ENCODE assay signal across 22 mouse cellular contexts in genomic region chr13:108667077-108667476, GRCm38 (mm10).
DNase-seq lines count a peak whose midpoint lies in the region; ATAC-seq lines count a peak whose summit lies in the region.
"Had no signal": no experiment of that assay in that cellular context is flagged by ENCODE, and none has a peak within 500 bp of the region (broad histone marks: within the 10 kb centered on the region; RNA-seq: fewer than 3 reads in every experiment).

No protein-coding gene starts in this region.

- H3K4me2 ChIP-seq in embryonic facial prominence, embryonic 14.5 days (ENCODE audit: low read depth, low read length): no peak overlapping the region
- H3K4me2 ChIP-seq: heart, embryonic 11.5 days; hindbrain, embryonic 13.5 days; limb, embryonic 15.5 days; midbrain, embryonic 15.5 days had no signal

- H3K9ac ChIP-seq in embryonic facial prominence, embryonic 14.5 days (ENCODE audit: low read depth, low read length): no peak overlapping the region
- H3K9ac ChIP-seq: hindbrain, embryonic 13.5 days; limb, embryonic 15.5 days; midbrain, embryonic 15.5 days had no signal

- H3K27me3 ChIP-seq in embryonic facial prominence, embryonic 14.5 days (replicated peaks; ENCODE audit: control insufficient read depth, insufficient read depth, low read length): no peaks in the 10 kb centered on the region
- H3K27me3 ChIP-seq in embryonic facial prominence, embryonic 10.5 days (replicated peaks; ENCODE audit: low read depth, poor library complexity, severe bottlenecking): no peaks in the 10 kb centered on the region
- H3K27me3 ChIP-seq: hindbrain, embryonic 13.5 days; limb, embryonic 15.5 days; midbrain, embryonic 15.5 days had no signal

- H3K9me3 ChIP-seq in embryonic facial prominence, embryonic 14.5 days (ENCODE audit: control insufficient read depth, low read length): no peaks in the 10 kb centered on the region
- H3K9me3 ChIP-seq in embryonic facial prominence, embryonic 10.5 days: no peaks in the 10 kb centered on the region
- H3K9me3 ChIP-seq: hindbrain, embryonic 13.5 days; limb, embryonic 15.5 days; midbrain, embryonic 15.5 days had no signal

- H3K36me3 ChIP-seq in embryonic facial prominence, embryonic 14.5 days (ENCODE audit: control insufficient read depth, insufficient read depth, low read length): no peaks in the 10 kb centered on the region
- H3K36me3 ChIP-seq in embryonic facial prominence, embryonic 10.5 days (replicated peaks): no peaks in the 10 kb centered on the region
- H3K36me3 ChIP-seq: hindbrain, embryonic 13.5 days; limb, embryonic 15.5 days; midbrain, embryonic 15.5 days had no signal

- H3K4me1 ChIP-seq in embryonic facial prominence, embryonic 14.5 days (ENCODE audit: control insufficient read depth, insufficient read depth, low read length): no peaks in the 10 kb centered on the region
- H3K4me1 ChIP-seq in embryonic facial prominence, embryonic 10.5 days: no peaks in the 10 kb centered on the region
- H3K4me1 ChIP-seq: hindbrain, embryonic 13.5 days; limb, embryonic 15.5 days; midbrain, embryonic 15.5 days had no signal

- ATAC-seq in embryonic facial prominence, embryonic 14.5 days (ENCODE audit: low read depth): no peak
- peak; percentile 97 to 99 for ATAC-seq in hematopoietic stem cell, adult 5-6 weeks (replicated peaks in 1 of 2; ENCODE audit: insufficient read depth in 1 of 2, low FRiP score in 2 of 2, low TSS enrichment in 1 of 2, low read depth in 1 of 2, poor library complexity in 2 of 2, severe bottlenecking in 2 of 2)
- ATAC-seq in cerebellum, adult (ENCODE audit: insufficient number of reproducible peaks, low FRiP score, low TSS enrichment): no peak
- no peak for ATAC-seq in erythroblast, adult 5-6 weeks (replicated peaks; ENCODE audit: low FRiP score, poor library complexity, severe bottlenecking)
- ATAC-seq: inflammation-experienced regulatory T-cells, adult 6 months; midbrain, embryonic 15.5 days had no signal

- H3K27ac ChIP-seq in embryonic facial prominence, embryonic 14.5 days (replicated peaks; ENCODE audit: low read depth, low read length): no peak overlapping the region
- H3K27ac ChIP-seq in embryonic facial prominence, embryonic 10.5 days (replicated peaks): no peak overlapping the region
- H3K27ac ChIP-seq: hindbrain, embryonic 13.5 days; limb, embryonic 15.5 days; macrophage; midbrain, embryonic 15.5 days had no signal

- WGBS in embryonic facial prominence, embryonic 14.5 days: 61% methylated on average over 1 of the region's 1 CpGs
- WGBS in embryonic facial prominence, embryonic 10.5 days: 88% methylated on average over 1 of the region's 1 CpGs

- peak; percentile 22 for DNase-seq in embryonic facial prominence, embryonic 14.5 days (ENCODE audit: low spot score)
- DNase-seq in embryonic facial prominence, embryonic 10.5 days (ENCODE audit: low spot score): no peak
- peak; percentile 11 for DNase-seq in thymus, postnatal 14 days
- DNase-seq in thymus, adult 18-20 months: no peak
- no peak for DNase-seq in cerebellum, postnatal 10 days
- DNase-seq: adrenal gland, adult 2 months; cerebellum, adult 9-10 months; embryo, embryonic 11 days; heart, postnatal 14 days; kidney, adult 8-10 months; kidney, postnatal 25 days; retina, postnatal 1 day; right cerebral cortex, postnatal 4 days had no signal

- no peak overlapping the region for H3K4me3 ChIP-seq in embryonic facial prominence, embryonic 14.5 days (ENCODE audit: low read depth, low read length)
- H3K4me3 ChIP-seq in embryonic facial prominence, embryonic 10.5 days: no peak overlapping the region
- H3K4me3 ChIP-seq: hindbrain, embryonic 13.5 days; limb, embryonic 15.5 days; midbrain, embryonic 15.5 days had no signal

Comparison
In these comparisons a context has a peak if more than half of its experiments do, and no peak if none do; other contexts are left out.
1. DNase-seq: peak in embryonic facial prominence, embryonic 14.5 days (single experiment) and thymus, postnatal 14 days (single experiment); none in embryonic facial prominence, embryonic 10.5 days (single experiment), thymus, adult 18-20 months (0 of 2) and cerebellum, postnatal 10 days (0 of 2).
2. ATAC-seq: peak in hematopoietic stem cell, adult 5-6 weeks (2 of 2); none in embryonic facial prominence, embryonic 14.5 days (single experiment), cerebellum, adult (single experiment) and erythroblast, adult 5-6 weeks (single experiment).